Mouse (Mus musculus) ES-E14 (cell line): ENCODE data around the gene Csnk2a1.
"Not testable (repeated sequence)": the region's sequence is repeated elsewhere in the genome, so short reads cannot be mapped to it uniquely, and the experiment has no call there.

ENCODE experiments used
- HCFC1 ChIP-seq: IDR thresholded peaks from 2 replicates; pipeline ENCODE4 v1.6.1; 2012; ENCODE audit warnings: low read length, inconsistent platforms, borderline replicate concordance; ENCODE audit not compliant: insufficient read depth
- MAFK ChIP-seq: IDR thresholded peaks from 2 replicates; pipeline ENCODE4 v1.6.1; 2014; ENCODE audit warnings: mild to moderate bottlenecking, low read depth, low read length, inconsistent platforms; ENCODE audit not compliant: insufficient read depth
- ZC3H11A ChIP-seq: IDR thresholded peaks from 2 replicates; pipeline ENCODE4 v1.6.1; 2012; ENCODE audit warnings: low read depth, mild to moderate bottlenecking, inconsistent platforms, low read length, borderline replicate concordance

DNA sequence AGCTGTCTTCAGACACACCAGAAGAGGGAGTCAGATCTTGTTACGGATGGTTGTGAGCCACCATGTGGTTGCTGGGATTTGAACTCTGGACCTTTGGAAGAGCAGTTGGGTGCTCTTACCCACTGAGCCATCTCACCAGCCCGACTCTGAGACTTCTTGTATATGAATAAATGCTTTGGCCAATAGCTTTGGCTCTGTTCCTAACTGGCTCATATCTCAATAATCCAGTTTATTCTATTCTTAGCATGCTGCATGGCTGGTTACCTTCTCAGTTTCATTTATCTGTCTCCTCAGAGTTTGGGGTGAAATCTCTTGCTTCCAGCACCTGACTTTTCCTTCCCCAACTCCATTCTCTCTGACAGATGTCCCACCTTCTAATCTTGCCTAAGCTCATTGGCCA lies 63.0 kb downstream of the Csnk2a1 start:
- TF ChIP-seq MAFK, HCFC1, ZC3H11A: not testable (repeated sequence)
